Mouse (Mus musculus) heart, adult 2 months (tissue): Measurements from ENCODE around the gene Mpeg1. TPM values are rescaled to one million over a fixed set of nuclear protein-coding genes. Genes with fewer than 3 reads are reported as not detected.

ENCODE experiments used
- DNase-seq, 2 experiments: peaks; one replicate each; pipeline ENCODE4 v3.0.0; 2021
- H3K27ac ChIP-seq: fragments of 200-600 bp; 2 replicates; pipeline ENCODE4 v1.8.1; 2022
- H3K27me3 ChIP-seq: fragments of 200-500 bp; 2 replicates; pipeline ENCODE4 v1.6.1; 2012; ENCODE audit warnings: mild to moderate bottlenecking, low read length, inconsistent platforms, mixed read lengths; ENCODE audit not compliant: control insufficient read depth, insufficient read depth
- H3K36me3 ChIP-seq: fragments of 200-500 bp; 2 replicates; pipeline ENCODE4 v1.6.1; 2012; ENCODE audit warnings: low read length, inconsistent platforms; ENCODE audit not compliant: control insufficient read depth, insufficient read depth
- H3K4me1 ChIP-seq: fragments of 200-500 bp; 2 replicates; pipeline ENCODE4 v1.6.1; 2011; ENCODE audit warnings: low read length; ENCODE audit not compliant: control insufficient read depth, insufficient read depth
- H3K4me3 ChIP-seq: fragments of 200-600 bp; 2 replicates; pipeline ENCODE4 v1.8.1; 2022
- H3K79me2 ChIP-seq: fragments of 200-500 bp; replicated peaks from 2 replicates; pipeline ENCODE4 v1.6.1; 2012; ENCODE audit warnings: mild to moderate bottlenecking, inconsistent platforms, low read length, moderate library complexity, mixed read lengths; ENCODE audit not compliant: control insufficient read depth, insufficient read depth
- H3K9ac ChIP-seq: fragments of 200-500 bp; 2 replicates; pipeline ENCODE4 v1.6.1; 2012; ENCODE audit warnings: low read depth, mild to moderate bottlenecking, control low read depth, inconsistent platforms, low read length, mixed read lengths
- CTCF ChIP-seq: fragments of 200-600 bp; IDR thresholded peaks from 2 replicates; pipeline ENCODE4 v1.8.1; 2022; ENCODE audit warnings: antibody characterized with exemption, mild to moderate bottlenecking, moderate library complexity
- EP300 ChIP-seq: fragments of 200-500 bp; IDR thresholded peaks from 2 replicates; pipeline ENCODE4 v1.6.1; 2011; ENCODE audit warnings: low read depth, low read length, control low read depth; ENCODE audit not compliant: insufficient read depth
- POLR2A ChIP-seq: fragments of 200-500 bp; IDR thresholded peaks from 2 replicates; pipeline ENCODE4 v1.6.1; 2011; ENCODE audit warnings: mild to moderate bottlenecking, low read depth, low read length, control low read depth; ENCODE audit not compliant: insufficient read depth
- intact Hi-C: fragments of 180-260 bp; cut with DNase I; formaldehyde crosslinking; loops from one replicate; pipeline ENCODE4 v1.15.1; 2025
- polyA plus RNA-seq: library from polyadenylated mRNA; depleted of rRNA; stranded (reverse); fragments of >200 nt; gene quantifications from 2 replicates; pipeline ENCODE4 v1.2.3, GENCODE M21; 2012; rRNA removed
- total RNA-seq, 2 experiments: library from RNA; stranded (reverse); gene quantifications; 2 replicates each; pipeline ENCODE4 v1.2.3; 2021

Gene Mpeg1
- total and polyA plus RNA-seq, 3 experiments, result 3.5 to 8.0 (median 7.4) TPM

GRCm38 (mm10) chr19:12514621-12515020, 54.0 kb downstream of the Mpeg1 start:
- intact Hi-C loops, result loop anchor here (5.0 kb wide), 2 partner anchors 283 to 303 kb away; partner anchors contain the start of genes Lpxn and Zfp91
- DNase-seq, result no peak
- H3K9ac ChIP-seq, result no peak overlapping the region
- H3K27ac ChIP-seq, result no peak overlapping the region
- no peaks in the 10 kb centered on the region; the same call in 1 of the 2 replicates for H3K4me1 ChIP-seq
- H3K79me2 ChIP-seq, result no peaks in the 10 kb centered on the region
- H3K36me3 ChIP-seq, result no peaks in the 10 kb centered on the region
- no peak overlapping the region for H3K4me3 ChIP-seq
- TF ChIP-seq POLR2A (no peak), CTCF (no peak), EP300 (no peak)
- no peaks in the 10 kb centered on the region for H3K27me3 ChIP-seq

Other genes starting within 250 kb of the Mpeg1 start
- not detected for gene Olfr1432, start 228.2 kb upstream of the Mpeg1 start, total RNA-seq
- gene Olfr1432, start 228.2 kb upstream of the Mpeg1 start, polyA plus RNA-seq, result not detected in 2 replicates
- not detected for gene Olfr262, start 219.1 kb upstream of the Mpeg1 start, total RNA-seq
- gene Olfr262, start 219.1 kb upstream of the Mpeg1 start, polyA plus RNA-seq, result not detected in 2 replicates
- not detected for gene Olfr235, start 199.7 kb upstream of the Mpeg1 start, total RNA-seq
- not detected in 2 replicates for gene Olfr235, start 199.7 kb upstream of the Mpeg1 start, polyA plus RNA-seq
- not detected for gene Olfr1434, start 180.9 kb upstream of the Mpeg1 start, total RNA-seq
- gene Olfr1434, start 180.9 kb upstream of the Mpeg1 start, polyA plus RNA-seq, result not detected in 2 replicates
- not detected for gene Olfr1436, start 161.6 kb upstream of the Mpeg1 start, total RNA-seq
- not detected in 2 replicates for gene Olfr1436, start 161.6 kb upstream of the Mpeg1 start, polyA plus RNA-seq
- not detected for gene Olfr1437, start 135.7 kb upstream of the Mpeg1 start, total RNA-seq
- gene Olfr1437, start 135.7 kb upstream of the Mpeg1 start, polyA plus RNA-seq, result not detected in 2 replicates
- gene Olfr1438-ps1, start 124.9 kb upstream of the Mpeg1 start, total RNA-seq, result not detected
- gene Olfr1438-ps1, start 124.9 kb upstream of the Mpeg1 start, polyA plus RNA-seq, result not detected in 2 replicates
- not detected for gene Olfr1440, start 73.5 kb upstream of the Mpeg1 start, total RNA-seq
- not detected in 2 replicates for gene Olfr1440, start 73.5 kb upstream of the Mpeg1 start, polyA plus RNA-seq
- not detected for gene Olfr1441, start 43.3 kb upstream of the Mpeg1 start, total RNA-seq
- gene Olfr1441, start 43.3 kb upstream of the Mpeg1 start, polyA plus RNA-seq, result not detected in 2 replicates
- gene Pfpl, start 32.9 kb upstream of the Mpeg1 start, total RNA-seq, result not detected
- gene Pfpl, start 32.9 kb upstream of the Mpeg1 start, polyA plus RNA-seq, result not detected in 2 replicates
- gene Dtx4, start 40.7 kb downstream of the Mpeg1 start, total RNA-seq, result 1 to 10 TPM; 5.7 to 6.2 TPM
- 3.7 and 5.0 TPM in 2 replicates for gene Dtx4, start 40.7 kb downstream of the Mpeg1 start, polyA plus RNA-seq
- 1 to 10 TPM; 4.4 to 4.7 TPM for gene Fam111a, start 85.0 kb downstream of the Mpeg1 start, total RNA-seq
- gene Fam111a, start 85.0 kb downstream of the Mpeg1 start, polyA plus RNA-seq, result 1.5 and 2.7 TPM in 2 replicates
- gene Gm4952, start 139.2 kb downstream of the Mpeg1 start, total RNA-seq, result not detected
- not detected in 2 replicates for gene Gm4952, start 139.2 kb downstream of the Mpeg1 start, polyA plus RNA-seq
- gene Glyat, start 172.5 kb downstream of the Mpeg1 start, total RNA-seq, result not detected
- 0.20 TPM in 1 of 2 replicates, not detected in the other for gene Glyat, start 172.5 kb downstream of the Mpeg1 start, polyA plus RNA-seq
- not detected for gene Olfr1442, start 209.7 kb downstream of the Mpeg1 start, total RNA-seq
- not detected in 2 replicates for gene Olfr1442, start 209.7 kb downstream of the Mpeg1 start, polyA plus RNA-seq
- gene Olfr1443, start 217.3 kb downstream of the Mpeg1 start, total RNA-seq, result not detected
- gene Olfr1443, start 217.3 kb downstream of the Mpeg1 start, polyA plus RNA-seq, result not detected in 2 replicates
- not detected for gene Keg1, start 235.0 kb downstream of the Mpeg1 start, total RNA-seq
- gene Keg1, start 235.0 kb downstream of the Mpeg1 start, polyA plus RNA-seq, result 0.10 TPM in 1 of 2 replicates, not detected in the other